Mouse (Mus musculus): ENCODE data around the gene Fgfr2.

GRCm38 (mm10) chr7:132360336-132360735 is 762.8 kb downstream of the Fgfr2 start:
- TF ChIP-seq POLR2A (IDR thresholded peaks at IDR 0.05; ENCODE audit: borderline replicate concordance, extremely low read depth, low read depth, low read length) (no peak), CTCF (IDR thresholded peaks at IDR 0.05; ENCODE audit: insufficient read depth, low read length) (no peak)
